Mouse (Mus musculus): ENCODE results near the gene Wfdc5. TPM values are rescaled to one million over a fixed set of nuclear protein-coding genes. Genes with fewer than 3 reads are reported as not detected.

Gene Wfdc5
- polyA plus RNA-seq, 2 experiments, result not detected

DNA sequence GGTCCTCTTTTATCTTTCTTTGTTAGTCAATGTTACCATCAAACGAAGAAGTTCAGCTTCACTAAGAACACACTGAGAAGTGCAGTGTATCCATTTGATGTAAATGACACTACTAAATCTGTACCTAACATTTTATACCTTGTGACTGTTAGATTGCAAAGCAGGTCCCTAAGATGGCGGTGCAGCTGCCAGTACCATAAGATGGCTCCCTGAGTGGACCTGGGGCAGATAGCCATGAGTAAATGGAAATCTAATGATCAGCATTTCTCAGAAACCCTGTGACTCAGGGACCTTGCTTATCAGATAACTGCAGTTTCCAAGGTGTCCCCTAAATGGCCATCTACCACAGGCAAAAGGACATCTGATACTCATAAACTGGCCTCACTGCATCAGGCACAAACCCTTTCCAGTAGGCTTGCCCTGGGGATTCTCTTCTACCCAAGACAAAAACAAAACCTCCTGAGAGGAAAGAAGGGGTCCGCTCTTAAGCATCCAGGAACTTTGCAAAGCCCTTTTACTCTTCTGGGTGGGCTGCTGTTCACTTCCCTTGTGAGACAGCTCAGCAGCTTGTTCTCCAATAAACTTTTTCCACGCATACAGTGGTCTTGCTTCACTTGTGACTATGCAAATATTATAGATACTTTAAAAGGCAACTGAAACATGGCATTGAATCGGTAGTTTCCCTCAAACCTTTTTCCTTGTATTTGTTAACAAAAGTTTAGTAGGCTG, 13.6 kb upstream of the Wfdc5 start:
- Histone ChIP-seq H3K27me3 (ENCODE audit: control insufficient read depth, insufficient read depth, low read length) (no peaks in the 10 kb centered on the region), H3K27ac (no peak overlapping the region), H3K4me2 (ENCODE audit: low read depth) (no peak overlapping the region), H3K36me3 (replicated peaks; ENCODE audit: control insufficient read depth, insufficient read depth, low read depth) (no peaks in the 10 kb centered on the region), H3K9me3 (ENCODE audit: control insufficient read depth, low read length) (no peaks in the 10 kb centered on the region), H3K4me3 (ENCODE audit: insufficient read depth in 1 of 2, low read depth in 2 of 2, low read length in 2 of 2) (no peak overlapping the region), H3K9ac (replicated peaks) (no peak overlapping the region), H3K4me1 (replicated peaks; ENCODE audit: control insufficient read depth in 2 of 2, insufficient read depth in 2 of 2, low read length in 1 of 2) (no peaks in the 10 kb centered on the region)
- TF ChIP-seq CTCF (IDR thresholded peaks at IDR 0.05; ENCODE audit: low read depth) (no peak), EP300 (IDR thresholded peaks at IDR 0.05; ENCODE audit: low read depth) (no peak)
- 61% methylated on average over 5 of the region's 5 CpGs for WGBS (ENCODE audit: insufficient replicate concordance)
- no peak for ATAC-seq (ENCODE audit: insufficient read depth)
- DNase-seq (ENCODE audit: low read depth in 3 of 3, low spot score in 3 of 3), result no peak

DNA sequence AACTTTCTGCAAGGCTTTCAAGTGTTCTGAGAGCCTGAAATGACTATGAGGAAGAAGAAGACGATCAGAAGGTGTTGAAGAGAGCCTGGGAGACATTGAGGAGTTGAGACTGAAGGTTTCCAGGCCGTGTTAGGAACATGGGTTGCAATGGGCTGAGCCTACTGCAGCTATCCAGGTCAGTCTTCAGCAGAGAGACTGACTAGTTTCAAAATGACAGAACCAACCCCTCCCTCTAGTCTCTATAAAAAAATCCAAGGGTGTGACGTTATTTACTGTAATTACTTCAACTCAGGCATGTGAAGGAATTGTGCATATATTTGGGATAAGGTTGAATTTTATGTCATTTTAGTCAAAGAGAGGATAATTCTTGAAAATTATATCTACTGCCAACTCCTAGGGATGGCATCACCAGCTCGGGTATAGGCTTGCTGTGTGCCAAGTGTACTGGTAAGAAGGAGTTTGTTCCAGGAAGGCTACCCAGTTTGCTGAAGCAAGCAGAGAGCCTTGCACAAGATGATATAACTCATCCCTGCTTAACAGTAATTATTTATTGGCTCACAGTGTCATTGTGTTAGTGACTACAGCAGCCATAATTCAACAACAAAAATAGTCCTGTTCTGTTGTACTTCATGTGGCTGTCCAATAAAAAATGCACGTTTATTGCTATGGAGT, 12.6 kb upstream of the Wfdc5 start:
- no peak overlapping the region for H3K4me2 ChIP-seq (ENCODE audit: low read depth)
- no peak overlapping the region for H3K9ac ChIP-seq (replicated peaks)
- no peaks in the 10 kb centered on the region for H3K36me3 ChIP-seq (replicated peaks; ENCODE audit: control insufficient read depth, insufficient read depth, low read depth)
- no peak for ATAC-seq (ENCODE audit: insufficient read depth)
- DNase-seq (ENCODE audit: low read depth in 3 of 3, low spot score in 3 of 3), result no peak
- WGBS (ENCODE audit: insufficient replicate concordance), result 49% methylated on average over 5 of the region's 5 CpGs
- no peaks in the 10 kb centered on the region for H3K4me1 ChIP-seq (replicated peaks; ENCODE audit: control insufficient read depth in 2 of 2, insufficient read depth in 2 of 2, low read length in 1 of 2)
- H3K4me3 ChIP-seq (ENCODE audit: insufficient read depth in 1 of 2, low read depth in 2 of 2, low read length in 2 of 2), result no peak overlapping the region
- no peak overlapping the region for H3K27ac ChIP-seq
- no peaks in the 10 kb centered on the region for H3K9me3 ChIP-seq (ENCODE audit: control insufficient read depth, low read length)
- TF ChIP-seq EP300 (IDR thresholded peaks at IDR 0.05; ENCODE audit: low read depth) (no peak), CTCF (IDR thresholded peaks at IDR 0.05; ENCODE audit: low read depth) (no peak)
- H3K27me3 ChIP-seq (ENCODE audit: control insufficient read depth, insufficient read depth, low read length), result no peaks in the 10 kb centered on the region

DNA sequence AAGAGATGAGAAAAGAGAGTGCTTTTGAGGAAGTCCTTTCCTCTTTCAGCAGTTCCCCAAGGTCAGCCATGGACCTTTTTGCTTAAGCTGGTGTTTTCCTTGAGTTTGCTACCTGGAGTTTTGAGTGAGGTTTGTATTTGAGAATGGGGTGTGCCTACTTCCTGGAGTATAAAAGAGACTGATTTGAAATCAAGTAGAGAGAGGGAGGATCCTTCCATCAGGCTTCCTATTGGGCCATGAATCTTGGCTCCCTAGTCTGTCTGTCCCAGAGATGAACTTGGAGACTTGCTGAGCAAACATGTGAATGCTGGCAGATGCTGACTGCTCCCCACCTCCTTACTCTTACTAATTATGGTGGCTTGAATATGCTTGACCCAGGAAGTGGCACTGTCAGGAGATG, 9.7 kb upstream of the Wfdc5 start:
- Histone ChIP-seq H3K4me2 (ENCODE audit: low read depth) (no peak overlapping the region), H3K4me3 (ENCODE audit: insufficient read depth in 1 of 2, low read depth in 2 of 2, low read length in 2 of 2) (no peak overlapping the region), H3K36me3 (replicated peaks; ENCODE audit: control insufficient read depth, insufficient read depth, low read depth) (no peaks in the 10 kb centered on the region), H3K27ac (no peak overlapping the region), H3K4me1 (replicated peaks; ENCODE audit: control insufficient read depth in 2 of 2, insufficient read depth in 2 of 2, low read length in 1 of 2) (no peaks in the 10 kb centered on the region), H3K27me3 (ENCODE audit: control insufficient read depth, insufficient read depth, low read length) (no peaks in the 10 kb centered on the region), H3K9me3 (ENCODE audit: control insufficient read depth, low read length) (no peaks in the 10 kb centered on the region), H3K9ac (replicated peaks) (no peak overlapping the region)
- DNase-seq (ENCODE audit: low read depth in 3 of 3, low spot score in 3 of 3) (no peak), ATAC-seq (ENCODE audit: insufficient read depth) (no peak)
- TF ChIP-seq EP300 (IDR thresholded peaks at IDR 0.05; ENCODE audit: low read depth), result no peak
- TF ChIP-seq CTCF (IDR thresholded peaks at IDR 0.05; ENCODE audit: low read depth), result no peak

DNA sequence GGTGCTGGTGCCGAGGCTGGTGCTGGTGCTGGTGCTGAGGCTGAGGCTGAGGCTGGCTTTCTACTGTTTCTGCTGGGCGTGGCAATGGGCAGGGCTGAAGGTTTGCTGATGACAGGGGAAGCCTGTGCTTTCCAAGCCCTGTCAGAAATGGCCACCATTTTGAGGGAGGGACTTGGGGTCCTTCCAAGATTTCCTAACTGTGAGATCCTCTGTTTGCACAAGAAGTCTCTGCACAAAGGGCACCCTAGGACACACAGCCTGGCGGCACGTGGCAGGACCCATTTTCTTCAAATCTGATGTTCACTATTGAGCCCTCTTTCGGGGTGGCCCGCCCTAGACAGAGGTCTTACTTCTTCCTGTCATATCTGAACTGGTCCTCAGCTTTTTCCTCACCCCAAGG, 8.0 kb upstream of the Wfdc5 start, which contains the start of gene Wfdc12:
Gene Wfdc12, minus strand, starts transcription at position 33 of the 400 bp plus-strand sequence.
- no peaks in the 10 kb centered on the region for H3K9me3 ChIP-seq (ENCODE audit: control insufficient read depth, low read length)
- H3K4me3 ChIP-seq (ENCODE audit: insufficient read depth in 1 of 2, low read depth in 2 of 2, low read length in 2 of 2), result no peak within 1 kb of the TSS
- no peaks in the 10 kb centered on the region for H3K36me3 ChIP-seq (replicated peaks; ENCODE audit: control insufficient read depth, insufficient read depth, low read depth)
- no peaks in the 10 kb centered on the region for H3K4me1 ChIP-seq (replicated peaks; ENCODE audit: control insufficient read depth in 2 of 2, insufficient read depth in 2 of 2, low read length in 1 of 2)
- ATAC-seq (ENCODE audit: insufficient read depth) (no peak), DNase-seq (ENCODE audit: low read depth in 3 of 3, low spot score in 3 of 3) (no peak)
- H3K27ac ChIP-seq, result no peak within 1 kb of the TSS
- no peaks in the 10 kb centered on the region for H3K27me3 ChIP-seq (ENCODE audit: control insufficient read depth, insufficient read depth, low read length)
- WGBS (ENCODE audit: insufficient replicate concordance), result 64% methylated on average over 6 of the region's 6 CpGs
- TF ChIP-seq EP300 (IDR thresholded peaks at IDR 0.05; ENCODE audit: low read depth), result no peak
- no peak for TF ChIP-seq CTCF (IDR thresholded peaks at IDR 0.05; ENCODE audit: low read depth)
- H3K9ac ChIP-seq (replicated peaks), result no peak within 1 kb of the TSS
- H3K4me2 ChIP-seq (ENCODE audit: low read depth), result no peak within 1 kb of the TSS

DNA sequence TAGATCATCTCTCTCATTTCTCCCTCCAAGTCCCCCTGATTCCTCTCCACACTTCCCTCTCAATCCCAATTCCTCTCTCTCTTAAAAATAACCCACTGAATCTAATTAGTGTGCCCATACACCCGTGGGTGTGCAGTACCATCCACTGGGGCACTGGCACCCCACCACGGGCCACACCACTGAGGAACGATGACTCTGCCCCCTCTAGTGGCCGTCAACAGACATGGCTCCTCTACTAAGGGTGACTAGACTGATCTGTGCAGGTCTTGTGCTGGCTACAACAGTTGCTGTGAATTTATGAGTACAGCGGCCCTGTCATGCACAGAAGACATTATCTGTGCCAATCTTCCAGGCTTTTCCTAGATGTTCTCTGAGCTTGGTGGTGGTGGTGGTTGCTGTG, 6.2 kb upstream of the Wfdc5 start:
- Histone ChIP-seq H3K4me2 (ENCODE audit: low read depth) (no peak overlapping the region), H3K9ac (replicated peaks) (no peak overlapping the region), H3K36me3 (replicated peaks; ENCODE audit: control insufficient read depth, insufficient read depth, low read depth) (no peaks in the 10 kb centered on the region), H3K4me3 (ENCODE audit: insufficient read depth in 1 of 2, low read depth in 2 of 2, low read length in 2 of 2) (no peak overlapping the region), H3K9me3 (ENCODE audit: control insufficient read depth, low read length) (no peaks in the 10 kb centered on the region), H3K4me1 (replicated peaks; ENCODE audit: control insufficient read depth in 2 of 2, insufficient read depth in 2 of 2, low read length in 1 of 2) (no peaks in the 10 kb centered on the region), H3K27me3 (ENCODE audit: control insufficient read depth, insufficient read depth, low read length) (no peaks in the 10 kb centered on the region), H3K27ac (no peak overlapping the region)
- no peak for TF ChIP-seq EP300 (IDR thresholded peaks at IDR 0.05; ENCODE audit: low read depth)
- TF ChIP-seq CTCF (IDR thresholded peaks at IDR 0.05; ENCODE audit: low read depth), result peak; percentile 80
- whole genome bisulfite sequencing (ENCODE audit: insufficient replicate concordance), result 14% methylated on average over 5 of the region's 5 CpGs
- ATAC-seq (ENCODE audit: insufficient read depth) (no peak), DNase-seq (ENCODE audit: low read depth in 3 of 3, low spot score in 3 of 3) (no peak)

Data from liver, embryonic 14.5 days (tissue).